Mouse (Mus musculus) heart, postnatal 0 days (tissue): ENCODE measurements at regions not wholly inside any gene's neighbourhood (a gene's known extent, or its start where the extent isn't known, plus 50 kb on each side); places are given as distances from the start of the nearest gene placed in this dataset.

Experiments
- ATAC-seq: fragments of 200-750 bp; cut with Nextera tagmentation; 2 replicates; pipeline ENCODE4 v1.8.0; 2017; ENCODE audit warnings: low read depth, moderate number of reproducible peaks, moderate library complexity; ENCODE audit not compliant: insufficient read depth
- DNase-seq: peaks from one replicate; pipeline ENCODE4 v3.0.0-alpha.2; 2016; ENCODE audit warnings: low spot score
- H3K27ac ChIP-seq: fragments of 300-500 bp; sonication (generic); 2 replicates; pipeline ENCODE4 v1.5.1; 2014; ENCODE audit warnings: low read depth, mild to moderate bottlenecking
- H3K27me3 ChIP-seq: fragments of 300-500 bp; sonication (generic); 2 replicates; pipeline ENCODE4 v1.6.1; 2014; ENCODE audit warnings: low read length, mixed read lengths; ENCODE audit not compliant: control insufficient read depth, insufficient read depth
- H3K36me3 ChIP-seq: fragments of 300-500 bp; sonication (generic); replicated peaks from 2 replicates; pipeline ENCODE4 v1.6.1; 2014; ENCODE audit warnings: low read length, mixed read lengths; ENCODE audit not compliant: control insufficient read depth, insufficient read depth
- H3K4me1 ChIP-seq: fragments of 300-500 bp; sonication (generic); 2 replicates; pipeline ENCODE4 v1.6.1; 2014; ENCODE audit warnings: antibody characterized with exemption; ENCODE audit not compliant: control insufficient read depth, insufficient read depth
- H3K4me2 ChIP-seq: fragments of 300-500 bp; sonication (generic); 2 replicates; pipeline ENCODE4 v1.6.1; 2014; ENCODE audit warnings: low read depth, mild to moderate bottlenecking, low read length, moderate library complexity
- H3K4me3 ChIP-seq: fragments of 300-500 bp; sonication (generic); 2 replicates; pipeline ENCODE4 v1.5.1; 2014; ENCODE audit warnings: low read depth, low read length
- H3K9ac ChIP-seq: fragments of 300-500 bp; sonication (generic); replicated peaks from 2 replicates; pipeline ENCODE4 v1.6.1; 2014; ENCODE audit warnings: low read depth, low read length, mixed read lengths
- H3K9me3 ChIP-seq: fragments of 300-500 bp; sonication (generic); replicated peaks from 2 replicates; pipeline ENCODE4 v1.6.1; 2016; ENCODE audit warnings: low read length; ENCODE audit not compliant: control insufficient read depth
- CTCF ChIP-seq: IDR thresholded peaks from 2 replicates; pipeline ENCODE4 v1.5.1; 2016; ENCODE audit warnings: antibody characterized with exemption, control low read depth, low read depth
- EP300 ChIP-seq: IDR thresholded peaks from 2 replicates; pipeline ENCODE4 v1.6.1; 2016; ENCODE audit warnings: antibody characterized with exemption, low read depth
- WGBS: fragments of 180-500 bp; shearing (Covaris S2); extraction: QIAGEN DNeasy Blood & Tissue Kit; methylation state at CpG from one replicate; pipeline ENCODE4 v1.1.7; 2014; 5-methylcytosine and 5-hydroxymethylcytosine counted together

DNA sequence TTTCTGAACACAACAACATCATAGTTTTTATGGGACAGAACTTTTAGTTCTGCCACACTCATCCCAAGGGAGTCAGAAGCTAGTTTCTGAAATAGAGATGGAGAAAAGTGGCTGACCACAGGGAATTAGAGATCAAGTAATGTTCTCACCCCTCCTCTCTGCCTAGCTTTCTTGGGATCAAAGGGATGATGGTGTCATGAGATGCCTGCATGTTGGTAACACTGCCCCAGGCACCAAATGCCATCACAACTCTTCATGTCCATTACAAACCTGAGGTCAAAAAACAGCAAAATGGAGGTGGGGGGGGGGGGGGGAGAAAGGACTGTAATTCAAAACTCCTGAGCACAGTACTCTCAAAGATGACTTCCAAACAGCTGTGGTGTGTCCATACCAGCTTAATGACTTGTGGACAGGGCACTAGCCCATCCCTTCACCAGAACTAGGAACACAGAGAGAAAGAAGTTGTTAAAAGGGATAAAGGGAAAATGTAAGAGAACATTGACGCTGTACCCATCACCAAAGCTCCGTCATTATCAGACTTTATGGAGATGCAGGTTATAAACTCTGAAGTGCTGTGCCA lies 127.9 kb upstream of the Tfap2d start:
- Histone ChIP-seq H3K4me3 (no peak overlapping the region), H3K9ac (no peak overlapping the region), H3K4me1 (no peaks in the 10 kb centered on the region), H3K36me3 (no peaks in the 10 kb centered on the region), H3K27ac (no peak overlapping the region), H3K4me2 (no peak overlapping the region), H3K27me3 (no peaks in the 10 kb centered on the region), H3K9me3 (no peaks in the 10 kb centered on the region)
- DNase-seq (no peak), ATAC-seq (no peak)
- WGBS, result 74% methylated on average over 2 of the region's 2 CpGs
- TF ChIP-seq EP300, result no peak
- no peak for TF ChIP-seq CTCF

DNA sequence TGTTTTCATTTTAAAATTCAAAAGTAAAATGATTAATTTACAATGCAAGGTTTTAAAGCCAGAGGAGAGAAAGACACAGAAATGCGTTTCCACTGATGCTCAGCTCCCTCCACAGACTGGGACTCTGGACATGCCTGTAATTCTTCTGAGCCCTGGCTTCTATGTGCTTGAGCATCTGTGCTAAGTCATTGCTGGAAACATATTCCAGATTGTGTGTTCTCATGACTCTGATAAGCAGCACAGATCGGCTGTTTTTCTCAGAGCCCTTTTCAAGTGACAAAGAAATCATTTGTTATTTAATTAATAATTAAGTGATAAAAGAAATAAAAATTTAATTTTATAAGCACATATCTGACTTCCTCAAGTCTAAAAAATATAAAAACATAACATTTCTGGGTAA lies 127.3 kb upstream of the Tfap2d start:
- Histone ChIP-seq H3K4me3 (no peak overlapping the region), H3K27ac (no peak overlapping the region), H3K4me2 (no peak overlapping the region), H3K36me3 (no peaks in the 10 kb centered on the region), H3K9ac (no peak overlapping the region), H3K27me3 (no peaks in the 10 kb centered on the region), H3K4me1 (no peaks in the 10 kb centered on the region), H3K9me3 (no peaks in the 10 kb centered on the region)
- ATAC-seq, result no peak
- no peak for TF ChIP-seq EP300
- no peak for TF ChIP-seq CTCF
- DNase-seq, result no peak
- WGBS, result 50% methylated on average over 2 of the region's 2 CpGs

DNA sequence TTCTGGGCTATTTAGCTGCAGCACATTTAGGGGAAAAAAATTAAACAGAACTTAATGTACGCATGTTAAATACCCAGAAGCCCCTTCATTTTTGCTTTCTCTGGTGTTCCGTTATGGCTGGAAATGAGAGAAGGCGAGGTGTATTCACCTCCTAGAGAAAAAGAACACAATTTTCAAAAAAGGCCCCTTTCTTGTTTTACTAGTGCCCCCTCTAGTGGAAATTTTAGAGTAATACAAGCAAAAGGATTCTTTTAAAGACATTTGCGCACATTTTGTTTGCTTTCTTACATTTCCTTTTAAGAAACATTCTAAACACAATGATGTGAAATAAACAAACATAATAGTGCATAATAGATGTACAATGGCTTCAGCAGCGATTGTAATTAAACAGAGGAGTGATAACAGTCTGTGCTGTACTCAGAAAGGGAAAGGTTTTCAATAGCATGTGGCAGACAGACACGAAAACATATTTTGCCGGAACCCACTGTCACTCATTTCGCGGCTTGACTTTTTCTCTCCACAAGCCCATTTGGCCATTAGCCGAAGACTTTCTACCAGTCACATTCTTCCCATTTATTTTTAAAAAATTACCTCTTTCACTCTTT lies 126.0 kb upstream of the Tfap2d start:
- Histone ChIP-seq H3K4me3 (no peak overlapping the region), H3K27ac (no peak overlapping the region), H3K9ac (no peak overlapping the region), H3K9me3 (no peaks in the 10 kb centered on the region), H3K36me3 (no peaks in the 10 kb centered on the region), H3K4me2 (no peak overlapping the region), H3K4me1 (no peaks in the 10 kb centered on the region), H3K27me3 (no peaks in the 10 kb centered on the region)
- TF ChIP-seq EP300 (no peak), CTCF (peak; percentile 51)
- ATAC-seq, result no peak
- 40% methylated on average over 10 of the region's 10 CpGs for WGBS
- no peak for DNase-seq

DNA sequence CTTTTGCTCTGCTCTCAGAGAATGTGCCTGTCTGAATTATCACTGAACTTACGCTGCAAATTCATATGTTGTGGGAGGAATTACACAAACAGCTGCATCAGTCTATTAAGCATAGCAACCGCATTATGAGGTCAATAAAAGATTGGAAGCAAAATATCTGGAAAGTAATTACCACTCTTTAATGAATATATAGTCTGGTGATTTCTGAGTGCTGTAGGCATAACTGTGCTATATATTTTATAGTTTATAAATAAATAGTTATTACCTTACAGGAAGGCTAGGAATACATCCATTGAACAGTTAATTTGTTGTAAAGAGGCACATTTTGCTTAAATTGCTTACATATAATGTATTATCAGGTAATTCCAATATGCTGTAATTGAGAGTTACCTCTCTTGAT lies 123.7 kb upstream of the Tfap2d start:
- Histone ChIP-seq H3K9me3 (no peaks in the 10 kb centered on the region), H3K4me3 (no peak overlapping the region), H3K36me3 (no peaks in the 10 kb centered on the region), H3K9ac (no peak overlapping the region), H3K4me1 (no peaks in the 10 kb centered on the region), H3K27me3 (no peaks in the 10 kb centered on the region), H3K27ac (no peak overlapping the region), H3K4me2 (no peak overlapping the region)
- DNase-seq (no peak), ATAC-seq (no peak)
- no peak for TF ChIP-seq EP300
- no peak for TF ChIP-seq CTCF
- WGBS, result 72% methylated on average over 2 of the region's 2 CpGs

DNA sequence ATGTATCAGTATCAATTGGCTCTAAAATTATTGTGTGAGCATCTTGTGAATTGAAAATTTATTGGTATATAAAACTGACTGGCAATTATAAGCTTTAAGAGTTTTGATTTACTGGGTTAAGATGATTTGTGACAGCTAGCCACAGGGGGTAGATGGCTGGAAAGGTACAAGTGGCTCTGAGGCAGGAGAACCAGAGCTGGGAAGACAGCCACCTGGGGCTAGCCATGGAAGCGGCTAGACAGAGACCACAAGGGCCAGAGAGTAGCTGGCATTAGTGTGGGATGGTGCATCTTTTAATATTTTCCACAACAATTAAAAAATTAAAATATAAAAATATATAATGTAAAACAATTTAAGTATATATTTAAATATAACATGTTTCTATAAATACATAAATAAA lies 86.0 kb upstream of the Tfap2d start:
- WGBS, result 75% methylated on average over 1 of the region's 1 CpGs
- no peak overlapping the region for H3K9ac ChIP-seq
- no peaks in the 10 kb centered on the region for H3K9me3 ChIP-seq
- no peak for ATAC-seq
- TF ChIP-seq EP300 (no peak), CTCF (no peak)
- no peaks in the 10 kb centered on the region for H3K27me3 ChIP-seq
- DNase-seq, result no peak
- no peaks in the 10 kb centered on the region for H3K4me1 ChIP-seq
- no peaks in the 10 kb centered on the region for H3K36me3 ChIP-seq
- no peak overlapping the region for H3K27ac ChIP-seq
- no peak overlapping the region for H3K4me2 ChIP-seq
- no peak overlapping the region for H3K4me3 ChIP-seq
